Mouse (Mus musculus) embryo, embryonic 10.5 days (tissue): Measurements from ENCODE around the gene Rab7b.

ENCODE experiments used
- DNase-seq: peaks from one replicate; pipeline ENCODE4 v3.0.0-alpha.2; 2015; ENCODE audit warnings: low spot score

Rab7b gene

DNA sequence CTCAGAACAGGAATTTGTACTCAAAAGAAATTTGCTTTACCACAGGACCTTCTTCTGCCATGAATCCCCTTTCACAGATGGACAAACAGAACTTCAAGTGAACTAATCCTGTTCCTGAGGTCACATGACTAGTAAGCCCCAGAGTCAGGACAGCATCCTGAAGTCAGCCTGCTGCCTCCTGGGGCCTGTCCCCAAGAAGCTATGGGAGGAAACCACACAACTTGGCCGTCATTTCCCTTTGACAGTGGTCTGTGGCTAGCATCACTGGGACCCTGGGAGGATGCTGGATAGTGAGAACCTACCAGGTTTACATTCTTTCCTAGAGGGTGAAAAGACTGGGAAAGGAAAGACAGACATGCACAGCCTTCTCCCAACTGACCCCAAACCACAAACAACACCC lies 50.3 kb downstream of the Rab7b start:
- DNase-seq, result no peak

DNA sequence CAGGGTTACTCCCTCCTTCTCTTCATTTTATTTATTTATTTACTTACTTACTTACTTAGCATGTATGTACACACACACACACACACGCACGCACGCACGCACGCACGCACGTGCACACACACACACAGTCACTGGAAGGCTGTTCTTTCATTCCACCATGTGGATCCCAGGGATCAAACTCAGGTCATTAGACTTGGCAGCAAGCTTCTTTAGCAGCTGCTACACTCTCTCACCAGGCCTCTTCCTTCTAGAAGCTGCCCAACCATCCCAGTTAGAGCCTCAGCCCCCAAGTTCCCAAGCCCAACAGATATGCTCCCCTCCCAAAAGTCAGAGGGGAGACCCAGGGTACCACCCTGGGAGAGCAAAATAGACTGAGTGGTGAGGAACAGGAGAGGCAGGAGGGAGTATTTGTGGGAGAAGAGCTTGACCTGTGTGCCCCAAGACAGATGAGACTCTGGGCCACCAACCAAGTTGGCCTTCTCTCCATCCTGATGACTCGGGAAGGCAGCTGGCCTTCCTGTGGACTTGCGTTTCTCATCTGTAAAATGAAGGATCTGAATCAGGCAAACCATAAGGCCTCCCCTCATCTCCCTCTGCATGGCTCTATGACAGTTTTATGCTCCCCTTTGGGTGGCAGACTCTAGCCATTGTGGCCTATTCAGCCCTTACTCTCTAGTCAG lies 51.1 kb downstream of the Rab7b start:
- no peak for DNase-seq

DNA sequence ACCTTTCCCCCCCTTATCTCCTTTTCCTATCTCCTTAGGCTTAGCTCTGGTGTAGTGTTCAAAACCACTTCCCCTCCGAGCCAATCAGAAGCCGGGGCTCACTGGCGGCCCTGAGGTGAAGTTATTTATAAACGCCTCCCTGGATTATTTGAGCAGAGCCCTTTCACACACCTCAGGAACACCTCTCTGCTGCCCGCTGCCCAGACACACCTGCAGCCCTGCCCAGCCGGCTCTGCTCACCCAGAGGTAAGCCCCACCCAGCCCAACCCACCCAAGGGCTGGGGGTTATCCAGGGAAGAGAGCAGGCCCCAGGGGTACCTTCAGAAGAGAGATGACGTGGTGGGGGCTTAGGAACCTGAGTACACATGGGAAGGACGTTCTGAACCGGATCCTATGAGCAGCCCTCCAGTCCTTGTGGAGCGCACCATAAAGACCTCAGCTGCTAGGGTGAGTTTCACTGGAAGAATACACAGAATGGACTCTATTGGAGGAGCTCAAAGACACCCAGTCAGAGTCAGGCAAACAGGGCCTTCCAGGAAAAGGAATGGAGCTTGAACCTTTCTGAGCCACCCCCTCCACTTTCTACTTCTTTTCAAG lies 55.5 kb downstream of the Rab7b start, which contains the start of gene Slc26a9:
Slc26a9 (plus strand) TSS at position 155 of the 597 bp plus-strand sequence.
- DNase-seq, result no peak

DNA sequence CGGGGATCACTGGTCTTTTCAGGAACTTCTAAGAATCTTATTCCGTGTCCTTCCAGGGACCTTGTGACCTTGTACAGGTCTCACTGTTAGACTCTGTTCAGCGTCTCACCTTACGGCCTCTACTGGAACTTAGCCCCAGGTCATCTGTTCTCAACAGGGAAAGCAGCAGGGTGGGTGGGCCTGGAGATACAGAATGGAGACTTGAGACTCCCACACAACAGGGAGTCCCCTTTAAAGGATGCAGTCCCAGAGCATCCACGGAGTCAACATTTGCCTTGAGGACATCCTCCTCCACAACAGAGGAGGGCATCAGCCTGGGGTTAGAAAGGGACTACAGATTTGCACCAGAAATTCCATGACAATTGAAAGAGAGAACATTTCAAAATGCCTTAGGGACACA lies 56.9 kb downstream of the Rab7b start:
- DNase-seq, result no peak

DNA sequence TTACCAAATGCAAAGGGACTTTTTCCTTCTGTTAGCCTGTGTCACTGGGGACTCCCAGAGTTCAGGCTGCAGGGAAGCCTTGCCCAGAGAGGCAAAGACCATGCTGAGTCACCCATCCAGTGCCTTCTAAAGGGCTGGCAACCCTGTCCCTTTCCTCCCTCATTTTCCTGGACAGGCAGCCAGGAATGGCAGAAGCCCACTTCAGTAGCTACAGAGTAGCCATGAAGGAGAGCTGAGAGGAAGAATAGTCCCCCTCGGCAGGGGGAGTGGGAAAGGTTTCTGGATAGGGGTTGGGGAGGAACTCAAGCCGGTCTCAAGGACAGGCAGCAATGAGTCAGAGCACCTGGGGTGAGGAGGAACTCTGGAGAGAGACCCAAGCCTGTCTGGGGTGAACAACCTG lies 59.3 kb downstream of the Rab7b start:
- DNase-seq, result no peak

DNA sequence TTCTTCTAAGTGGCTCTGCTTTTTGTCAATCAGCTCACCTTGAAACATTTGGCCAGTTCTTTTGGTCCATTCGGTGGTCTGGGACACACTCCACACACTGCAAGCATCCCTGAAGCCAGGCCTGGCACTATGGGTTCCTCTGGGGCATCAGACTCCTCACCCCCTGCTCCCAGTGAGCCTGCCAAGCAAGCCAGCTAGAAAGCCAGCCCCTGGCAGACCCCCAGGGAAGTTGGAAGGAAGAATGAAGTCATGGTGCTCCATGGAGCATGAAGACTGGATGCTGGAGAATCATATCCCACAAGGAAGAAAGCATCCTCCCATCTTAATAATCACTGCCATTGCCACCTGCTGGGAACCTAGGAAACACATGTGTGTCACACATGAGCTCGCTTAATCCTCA lies 60.1 kb downstream of the Rab7b start:
- no peak for DNase-seq

DNA sequence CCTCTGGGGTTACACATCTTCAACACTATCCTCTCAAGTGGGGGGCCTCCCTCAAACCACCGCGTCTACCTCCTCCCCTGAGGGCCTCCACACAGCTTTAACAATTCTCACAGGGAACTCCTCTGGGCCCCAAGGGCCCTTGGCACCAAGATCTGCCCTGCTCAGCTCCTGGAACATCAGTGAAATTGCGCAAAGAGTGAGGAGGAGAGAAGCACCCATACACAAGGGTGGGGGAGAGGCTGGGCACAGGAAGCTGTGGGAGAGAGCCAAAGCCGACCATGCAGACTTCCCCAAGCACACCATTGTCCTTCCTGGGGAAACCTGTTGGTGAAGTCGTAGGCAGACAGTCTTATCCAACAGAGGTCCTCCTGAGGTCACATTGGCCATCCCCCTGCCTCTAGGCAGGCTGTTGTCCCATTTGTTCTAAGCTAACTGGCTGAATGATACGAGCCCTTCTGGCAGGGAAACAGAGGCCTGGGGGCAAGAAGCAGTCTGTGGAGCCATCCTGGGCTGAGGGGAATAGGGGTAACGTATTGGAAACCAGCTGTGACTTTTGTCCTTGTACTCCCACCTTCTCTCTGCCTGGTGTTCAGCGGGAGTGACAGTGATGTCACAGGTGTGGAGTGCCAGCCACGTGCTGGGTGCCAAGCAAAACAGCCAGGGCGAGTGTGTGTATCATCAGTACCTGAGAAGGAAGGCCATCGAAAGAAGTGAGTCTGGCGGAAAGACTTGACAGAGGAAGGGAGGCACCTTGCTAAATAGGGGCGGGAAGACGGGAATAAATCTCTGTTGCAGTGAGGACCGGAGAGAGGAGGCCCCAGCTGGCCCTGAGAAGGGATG lies 61.4 kb downstream of the Rab7b start:
- DNase-seq, result no peak

DNA sequence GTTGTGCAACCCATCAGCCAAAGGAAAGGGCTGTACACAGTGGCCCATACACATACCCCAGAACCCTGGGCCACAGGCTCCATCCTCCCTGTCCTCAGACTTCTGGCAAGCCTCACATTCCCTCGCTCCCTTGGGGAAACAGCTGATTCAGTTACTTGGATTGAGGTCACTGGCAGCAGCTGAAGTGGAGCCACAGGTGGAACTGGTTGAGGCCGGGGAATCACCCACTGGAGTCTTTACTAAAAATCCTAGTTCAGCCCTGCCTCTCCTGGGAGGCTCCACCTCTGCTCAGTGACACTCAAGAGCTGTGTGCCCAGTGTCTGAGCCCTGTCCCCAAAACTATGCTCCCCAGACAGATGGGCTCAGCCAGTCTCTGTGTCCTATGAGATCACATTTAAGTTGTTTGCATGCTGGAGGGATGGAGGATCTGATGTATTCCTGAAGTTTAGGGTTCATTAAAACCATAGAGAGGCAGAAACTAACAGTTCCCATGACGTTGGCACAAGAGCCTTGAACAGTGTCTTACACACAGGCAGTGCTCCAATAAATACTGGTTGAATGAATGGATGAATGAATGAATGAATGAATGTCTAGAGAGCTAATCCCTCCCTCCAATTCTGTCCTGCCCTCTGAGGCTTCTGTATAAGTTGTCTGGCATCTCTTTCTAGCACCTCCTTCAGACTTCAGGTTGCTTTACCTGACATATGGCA lies 62.8 kb downstream of the Rab7b start:
- DNase-seq, result no peak

DNA sequence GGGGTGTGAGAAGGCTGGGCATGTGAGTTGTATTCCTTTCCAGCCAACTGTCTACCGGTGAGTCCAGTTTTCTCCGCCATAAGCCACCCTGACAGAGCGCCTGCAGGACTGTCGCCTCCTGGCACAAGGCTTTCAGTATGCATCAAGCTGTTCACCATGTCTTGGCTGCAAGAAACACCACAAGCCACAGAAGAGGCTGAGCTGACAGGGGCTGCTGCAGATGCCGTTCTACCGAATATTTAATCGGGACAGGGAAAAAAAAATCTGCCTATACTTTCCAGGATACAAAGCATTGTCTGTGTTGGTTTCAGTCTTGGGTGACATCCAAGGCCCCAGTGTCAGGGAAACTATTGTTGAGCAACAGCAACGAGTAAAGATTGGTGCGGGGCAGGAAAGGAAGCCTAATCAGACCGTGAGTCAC lies 63.4 kb downstream of the Rab7b start:
- DNase-seq, result no peak

DNA sequence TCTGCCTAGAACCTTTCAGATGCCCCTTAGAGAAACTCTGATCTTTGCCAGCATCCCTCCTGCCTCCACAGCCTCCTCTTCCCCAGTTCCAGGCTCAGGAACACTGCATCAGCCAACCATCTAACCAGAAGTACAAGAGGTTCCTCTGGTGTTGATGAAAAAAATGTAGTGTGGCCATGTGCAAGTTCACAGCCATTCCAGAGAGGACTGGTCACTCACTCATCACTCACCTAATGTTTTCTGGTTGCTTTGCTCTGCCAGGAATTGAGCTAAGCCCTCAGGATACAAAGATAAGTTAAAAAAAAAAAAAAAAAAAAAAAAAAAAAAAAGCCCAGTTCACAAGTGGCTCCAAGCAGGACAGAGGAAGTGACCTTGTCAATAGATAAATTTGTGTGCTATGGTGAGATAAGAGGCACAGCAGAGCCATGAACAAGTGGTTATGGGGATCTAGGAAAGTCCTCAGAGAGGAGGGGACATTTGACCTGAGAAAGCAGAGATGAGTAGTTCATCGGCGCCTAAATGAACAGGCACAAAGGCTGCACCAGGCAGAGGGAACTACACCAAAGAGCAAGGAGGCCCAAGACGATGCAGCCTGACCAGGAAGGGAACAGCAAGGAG lies 65.8 kb downstream of the Rab7b start:
- no peak for DNase-seq

DNA sequence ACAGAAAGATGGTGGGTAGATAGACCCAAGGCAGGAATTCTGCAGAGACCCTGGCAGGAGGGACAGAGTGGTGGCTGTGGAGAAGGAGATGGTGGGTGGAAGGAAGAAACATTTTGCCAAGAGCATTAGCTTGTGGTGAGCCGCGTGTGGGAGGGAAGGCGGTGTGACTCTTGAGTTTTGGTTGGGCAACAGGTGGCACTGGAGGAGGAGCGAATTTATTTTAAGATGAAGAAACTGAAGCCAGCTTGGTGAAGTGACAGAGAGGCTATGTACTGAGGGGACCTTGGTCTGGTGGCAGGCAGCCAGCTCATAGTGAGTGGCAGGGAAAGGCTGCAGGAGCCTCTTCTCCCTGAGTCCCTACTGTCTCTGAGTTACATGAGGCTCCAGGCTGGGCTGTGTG lies 66.4 kb downstream of the Rab7b start:
- no peak for DNase-seq

DNA sequence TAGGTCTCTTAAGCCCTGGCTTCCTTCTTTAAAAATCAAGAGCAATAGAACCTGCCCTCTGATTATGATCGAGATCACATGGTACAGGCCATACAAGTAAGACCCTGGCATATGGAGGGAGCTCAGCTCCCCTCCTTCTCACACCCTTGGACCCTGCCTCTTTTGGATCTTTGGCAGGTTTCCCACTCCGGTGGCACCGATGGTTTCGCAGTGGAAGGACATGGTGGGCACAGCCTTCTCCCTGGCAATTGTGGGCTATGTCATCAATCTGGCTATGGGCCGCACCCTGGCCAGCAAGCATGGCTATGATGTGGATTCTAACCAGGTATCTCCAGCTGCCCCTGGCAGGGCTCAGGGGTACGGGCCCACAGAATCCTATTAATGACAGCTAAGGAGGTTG lies 68.7 kb downstream of the Rab7b start:
- DNase-seq, result no peak

DNA sequence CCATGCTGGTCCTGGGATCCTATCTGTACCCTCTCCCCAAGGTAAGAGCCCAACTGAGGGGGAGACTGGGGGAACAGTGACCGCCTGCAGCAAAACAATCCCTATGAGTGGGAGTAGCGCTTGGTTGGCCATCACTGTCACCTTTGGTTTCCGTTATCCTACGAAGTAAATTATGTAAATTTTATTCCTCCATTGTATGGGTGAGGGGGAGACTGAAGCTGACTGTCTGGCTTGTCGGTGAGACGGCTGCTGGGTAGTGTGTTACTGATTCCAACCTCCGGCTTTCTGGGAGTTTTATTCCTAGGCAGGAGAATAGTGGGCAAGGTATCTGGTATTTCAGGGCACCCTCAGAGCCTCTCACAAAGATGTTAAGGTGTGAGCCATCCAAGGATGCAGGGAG lies 70.3 kb downstream of the Rab7b start:
- no peak for DNase-seq

DNA sequence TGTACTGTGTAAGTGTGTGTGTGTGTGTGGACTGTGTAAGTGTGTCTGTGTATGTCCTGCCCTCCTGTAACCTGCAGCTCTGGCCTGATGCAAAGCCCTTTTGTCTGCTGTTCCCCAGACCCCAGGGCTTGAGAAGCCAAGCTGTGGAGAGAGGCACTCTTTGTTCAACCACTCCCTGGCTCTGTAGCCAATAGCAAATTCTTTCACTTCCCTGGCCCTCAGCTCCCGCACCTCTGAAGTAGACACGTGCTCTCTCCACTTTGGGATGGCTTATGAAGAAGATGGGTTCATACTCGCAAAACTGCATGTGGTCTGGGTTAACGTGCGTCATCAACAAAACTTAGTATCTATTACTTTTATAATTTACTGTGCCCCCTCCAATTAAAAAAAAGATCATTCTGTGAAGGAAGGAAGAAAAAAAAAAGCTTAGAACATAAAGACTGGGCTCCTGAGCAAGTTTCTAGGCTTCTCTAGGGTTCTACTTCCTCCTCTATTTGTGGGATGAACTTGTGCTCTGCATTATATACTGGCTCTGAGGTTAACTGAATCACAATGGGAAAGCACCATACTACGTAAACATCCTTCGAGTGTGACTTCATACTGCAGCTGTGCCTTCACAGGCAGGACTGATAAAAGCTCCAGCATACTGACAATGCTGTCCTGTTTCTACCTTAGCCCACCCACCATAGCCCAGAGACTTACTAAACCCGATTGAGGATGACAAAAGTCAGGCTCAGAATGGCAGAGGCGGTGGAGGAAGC lies 71.4 kb downstream of the Rab7b start:
- DNase-seq, result no peak

DNA sequence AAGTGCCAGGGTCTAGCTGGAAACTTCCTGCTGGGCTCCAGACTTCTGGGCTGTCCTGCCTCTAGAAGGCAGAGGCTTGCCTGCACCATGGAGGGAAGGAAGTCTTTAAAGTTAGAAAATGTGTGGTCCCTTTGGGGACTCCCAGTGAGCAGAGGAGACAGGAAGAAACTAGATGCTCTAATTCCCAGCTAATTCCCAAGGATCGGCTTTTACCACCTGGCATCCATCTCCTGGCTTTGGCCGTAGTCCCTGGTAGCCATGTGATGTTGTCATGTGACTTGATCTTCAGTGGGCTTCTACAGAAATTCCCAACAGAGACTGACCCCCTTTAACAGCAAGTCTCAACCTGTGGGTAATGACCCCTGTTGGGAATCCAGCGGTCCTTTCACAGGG lies 71.9 kb downstream of the Rab7b start:
- DNase-seq, result no peak

DNA sequence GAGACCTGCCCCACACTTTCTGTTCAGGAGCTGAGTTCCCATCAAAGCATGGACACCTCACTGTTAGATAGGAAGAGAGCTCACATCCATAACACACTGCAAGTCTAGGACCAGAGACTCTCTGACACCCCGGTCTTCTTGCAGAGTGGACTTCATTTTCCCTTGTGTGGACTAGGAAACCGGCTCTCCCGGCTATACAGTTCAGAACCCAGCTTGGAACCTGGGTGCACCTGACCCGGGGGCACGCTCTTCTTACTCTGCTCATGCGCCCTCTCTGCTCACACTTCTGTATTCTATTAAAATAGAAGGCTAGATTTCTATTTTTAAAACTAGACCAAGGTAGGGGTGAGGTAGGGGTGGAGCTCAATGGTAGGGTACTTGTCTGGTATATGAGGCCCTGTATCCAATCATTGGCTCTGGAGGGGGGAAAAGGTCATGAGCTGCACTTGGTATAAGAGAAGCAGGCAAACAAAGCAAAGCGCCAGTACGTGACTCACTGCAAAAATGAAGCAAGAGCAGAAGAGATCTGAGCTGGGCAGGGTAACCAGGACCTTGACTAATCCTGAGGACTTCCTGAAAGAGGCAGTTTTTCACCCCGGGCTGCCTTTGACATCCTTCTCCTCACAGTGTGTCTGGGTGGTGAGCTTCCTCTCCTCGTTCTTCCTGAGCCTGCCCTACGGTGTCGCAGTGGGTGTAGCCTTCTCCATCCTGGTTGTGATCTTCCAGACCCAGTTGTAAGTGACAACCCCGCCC lies 72.8 kb downstream of the Rab7b start:
- DNase-seq, result no peak

DNA sequence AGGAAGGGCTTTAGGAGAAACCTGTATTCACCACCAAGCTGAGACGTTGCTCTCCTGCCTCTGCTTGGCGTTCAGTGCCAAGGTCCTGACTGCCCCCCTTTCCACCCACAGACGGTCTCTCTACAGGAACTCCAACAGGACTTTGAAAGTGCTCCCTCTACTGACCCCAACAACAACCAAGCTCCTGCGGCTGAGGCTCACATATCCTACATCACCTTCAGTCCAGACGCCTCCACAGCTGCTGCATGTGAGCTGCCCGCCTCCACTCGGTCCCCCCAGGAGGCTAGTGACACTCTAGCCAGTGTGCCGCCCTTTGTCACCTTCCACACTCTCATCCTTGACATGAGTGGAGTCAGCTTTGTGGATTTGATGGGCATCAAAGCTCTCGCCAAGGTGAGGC lies 75.2 kb downstream of the Rab7b start:
- DNase-seq, result no peak

DNA sequence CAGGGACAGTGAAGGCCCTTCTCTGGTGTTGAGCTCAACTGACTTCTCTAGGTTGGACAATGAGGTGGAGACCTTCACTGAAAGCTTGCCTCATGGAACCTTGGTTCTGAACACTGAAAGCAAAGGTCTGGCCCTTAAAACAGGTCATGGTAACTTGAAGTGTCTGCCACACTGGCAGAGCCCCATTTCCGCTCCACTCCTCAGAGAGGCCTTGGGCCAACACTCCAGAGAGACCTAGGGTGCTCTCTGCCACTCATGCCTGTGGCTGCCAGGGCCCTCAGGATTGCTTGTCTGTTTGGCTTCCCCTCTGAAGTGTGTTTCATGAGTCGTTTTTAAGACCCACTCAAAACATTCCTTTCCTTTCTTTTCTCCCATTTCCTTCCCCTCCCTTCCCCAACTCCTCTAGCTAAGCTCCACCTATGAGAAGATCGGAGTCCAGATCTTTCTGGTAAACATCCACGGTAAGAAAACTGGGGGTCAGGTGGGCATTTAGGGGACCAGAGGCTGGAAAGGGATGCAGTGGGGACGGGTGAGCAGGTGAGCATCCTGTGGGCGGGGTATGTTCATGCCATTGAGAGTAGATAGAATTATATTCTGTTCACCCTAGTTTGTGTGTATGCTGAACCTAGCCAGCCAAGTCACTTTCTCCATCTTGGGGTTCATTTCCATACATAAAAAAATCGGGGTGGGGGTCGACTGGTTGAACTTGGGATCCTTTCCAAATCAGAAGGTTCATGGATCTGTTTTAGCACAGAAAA lies 76.3 kb downstream of the Rab7b start:
- DNase-seq, result no peak
